Mouse (Mus musculus): ENCODE measurements around the gene Mast4.

DNA sequence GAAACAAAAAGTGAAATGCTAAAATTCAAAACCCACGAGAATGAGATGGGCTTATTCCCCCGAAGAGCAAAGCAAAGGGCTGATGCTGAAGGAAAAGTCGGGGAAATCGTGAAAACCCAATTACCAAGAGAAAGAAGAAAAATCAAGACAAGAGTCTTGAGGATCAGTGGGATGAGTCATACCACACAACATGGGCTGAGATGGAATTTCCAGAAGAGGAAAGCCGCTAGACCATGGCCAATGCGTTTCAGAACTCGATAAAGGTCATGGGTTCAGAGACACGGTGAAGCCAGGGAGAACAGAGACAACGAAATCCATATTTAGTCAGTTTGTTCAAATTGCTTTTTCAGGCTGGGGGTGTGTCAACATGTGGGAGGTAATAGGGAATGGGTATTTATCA lies 290.6 kb downstream of the Mast4 start:
- TF ChIP-seq USF2 (IDR thresholded peaks at IDR 0.05; ENCODE audit: borderline replicate concordance in 1 of 2, insufficient read depth in 1 of 2, low read depth in 1 of 2, low read length in 2 of 2) (no peak), GATA1 (IDR thresholded peaks at IDR 0.05; ENCODE audit: low read depth, low read length) (no peak), POLR2AphosphoS5 (IDR thresholded peaks at IDR 0.05; ENCODE audit: borderline replicate concordance, low read depth, low read length) (no peak), USF1 (IDR thresholded peaks at IDR 0.05; ENCODE audit: low read depth, low read length) (no peak), UBTF (IDR thresholded peaks at IDR 0.05; ENCODE audit: borderline replicate concordance, insufficient read depth, low read depth, low read length) (no peak)

All from MEL (cell line).